Mouse (Mus musculus): ENCODE results near the gene Dach1. TPM values are rescaled to one million over a fixed set of nuclear protein-coding genes. Genes with fewer than 3 reads are reported as not detected.

Gene Dach1
- polyA plus RNA-seq (2012; fragmentation: generic; extraction: Trizol), result under 1 TPM in 1 of 2 experiments, not detected in 1; 0.01 TPM

DNA sequence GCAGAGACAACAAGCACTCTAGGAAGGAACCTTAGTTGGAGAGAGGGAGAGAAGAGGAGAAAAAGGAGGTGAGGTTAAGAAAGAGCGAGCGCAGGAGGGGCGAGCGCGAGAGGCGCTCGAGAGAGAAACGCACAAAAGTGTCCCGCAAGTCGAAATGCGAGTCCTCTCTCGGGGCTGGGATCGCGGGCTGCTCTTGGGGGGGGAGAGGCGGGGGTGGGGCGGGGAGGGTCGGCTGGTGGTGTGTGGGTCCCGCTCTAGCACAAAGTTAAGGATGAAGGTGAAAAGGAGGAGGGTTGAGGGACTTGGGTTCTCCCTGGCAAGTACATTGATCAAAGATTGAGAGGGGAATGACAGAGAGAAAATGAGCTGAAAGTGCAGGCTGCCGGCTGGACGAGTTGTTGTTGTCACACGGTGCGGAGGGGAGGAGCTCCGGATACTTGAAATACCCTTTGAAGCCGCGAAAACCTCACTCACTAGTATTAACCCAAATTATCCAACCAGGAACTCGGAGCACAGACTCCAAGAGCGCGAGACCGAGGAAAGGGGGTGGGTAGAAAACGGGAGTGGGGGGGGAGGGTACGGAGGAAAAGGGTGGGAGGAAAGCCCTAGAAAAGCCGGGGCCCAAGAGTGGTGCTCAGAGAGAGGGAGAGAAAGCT, at the start of gene Dach1:
Gene Dach1, minus strand, starts transcription at position 345 of the 656 bp plus-strand sequence.

